Mouse (Mus musculus) CH12.LX (cell line): ENCODE data around the gene Trim5. TPM values are rescaled to one million over a fixed set of nuclear protein-coding genes. Genes with fewer than 3 reads are reported as not detected.
"Not testable (repeated sequence)": the region's sequence is repeated elsewhere in the genome, so short reads cannot be mapped to it uniquely, and the experiment has no call there.

Experiments
- DNase-seq: peaks from one replicate; pipeline ENCODE4 v3.0.0-alpha.2; 2013; ENCODE audit errors: extremely low read depth
- H3K27ac ChIP-seq: 2 replicates; pipeline ENCODE4 v1.5.1; 2012; ENCODE audit warnings: low read depth, mild to moderate bottlenecking, control low read depth, moderate library complexity; ENCODE audit not compliant: insufficient read depth
- H3K27me3 ChIP-seq: replicated peaks from 2 replicates; pipeline ENCODE3; 2012; ENCODE audit warnings: inconsistent platforms
- H3K36me3 ChIP-seq, 2 experiments: replicated peaks in 1 of 2; 2 replicates each; pipeline versions ENCODE3 to v1.6.1; 2012; ENCODE audit warnings: inconsistent platforms in 1 of 2, low read length in 1 of 2, mild to moderate bottlenecking in 1 of 2, mixed read lengths in 1 of 2, moderate library complexity in 1 of 2; ENCODE audit not compliant: control insufficient read depth in 1 of 2, insufficient read depth in 1 of 2
- H3K4me1 ChIP-seq, 2 experiments: 2 replicates each; pipeline ENCODE4 v1.6.1; 2012; ENCODE audit warnings: inconsistent platforms in 1 of 2, moderate library complexity in 1 of 2; ENCODE audit not compliant: insufficient read depth in 2 of 2, control insufficient read depth in 1 of 2
- H3K4me2 ChIP-seq: 2 replicates; pipeline ENCODE4 v1.6.1; 2012; ENCODE audit warnings: low read depth, mild to moderate bottlenecking, control low read depth; ENCODE audit not compliant: poor library complexity, insufficient read depth, severe bottlenecking
- H3K4me3 ChIP-seq, 3 experiments: fragments of 150-350 bp in 1 of 3; sonication (generic) in 1 of 3; replicated peaks in 1 of 3; 2 replicates each; pipeline versions ENCODE3 to v1.5.1; 2011 to 2012; ENCODE audit warnings: low read depth in 2 of 3, low read length in 2 of 3, mild to moderate bottlenecking in 2 of 3, moderate library complexity in 2 of 3, control low read depth in 1 of 3, improper control_type of control experiment in 1 of 3, inconsistent platforms in 1 of 3, mixed read lengths in 1 of 3; ENCODE audit not compliant: poor library complexity in 1 of 3
- H3K79me2 ChIP-seq: replicated peaks from 2 replicates; pipeline ENCODE4 v1.6.1; 2012; ENCODE audit warnings: mild to moderate bottlenecking, moderate library complexity; ENCODE audit not compliant: control insufficient read depth, poor library complexity, insufficient read depth, severe bottlenecking; ENCODE audit errors: extremely low read depth
- H3K9ac ChIP-seq: 2 replicates; pipeline ENCODE4 v1.6.1; 2012; ENCODE audit warnings: low read depth, mild to moderate bottlenecking, control low read depth, moderate library complexity; ENCODE audit not compliant: insufficient read depth
- H3K9me3 ChIP-seq: replicated peaks from 2 replicates; pipeline ENCODE3; 2012; ENCODE audit warnings: low read length, inconsistent platforms, mixed read lengths
- CTCF ChIP-seq, 2 experiments: IDR thresholded peaks in 1 of 2; conservative IDR thresholded peaks in 1 of 2; 2 replicates each; pipeline ENCODE4 v1.5.1; 2011 to 2012; ENCODE audit warnings: low read depth in 2 of 2, low read length in 2 of 2, improper control_type of control experiment in 1 of 2, inconsistent platforms in 1 of 2, mild to moderate bottlenecking in 1 of 2, moderate library complexity in 1 of 2
- dilution Hi-C: fragments of 300-500 bp; cut with MboI; formaldehyde crosslinking; loops from 2 replicates; pipeline ENCODE4 v1.14.3; 2020; ENCODE audit warnings: low sequenced_read_pairs; ENCODE audit not compliant: extremely low pct_unique_long_range_greater_than_20kb, extremely low pct_ligation_motif_present
- in situ Hi-C: fragments of 300-500 bp; cut with MboI; formaldehyde crosslinking; loops from 3 replicates; pipeline ENCODE4 v1.14.3; 2019; ENCODE audit warnings: low sequenced_read_pairs, low pct_ligation_motif_present, low pct_unique_long_range_greater_than_20kb, mixed read lengths
- polyA plus RNA-seq: library from polyadenylated mRNA; unstranded; fragments of >175 nt; gene quantifications from 2 replicates; pipeline ENCODE4 v1.2.1, GENCODE M21; 2012; ENCODE audit warnings: low read depth; ENCODE audit not compliant: insufficient read length
- total RNA-seq, 2 experiments: library from RNA; depleted of rRNA; stranded (reverse); fragments of 300-350 nt in 1 of 2; fragments of >200 nt in 1 of 2; gene quantifications; 2 replicates each; pipeline ENCODE4 v1.2.3; 2012 to 2014

Trim5 gene
- total and polyA plus RNA-seq, 3 experiments = 4.5 to 7.8 (median 6.5) TPM

- Histone ChIP-seq H3K79me2 (no peaks in the 10 kb centered on the region), H3K4me2 (no peak overlapping the region), H3K36me3 (no peaks in the 10 kb centered on the region), H3K4me3 (no peak overlapping the region), H3K27me3 (no peaks in the 10 kb centered on the region), H3K4me1 (peaks cover 20 to 53% of the 10 kb centered on the region in 2 experiments), H3K9ac (no peak overlapping the region), H3K27ac (no peak overlapping the region), H3K9me3 (no peaks in the 10 kb centered on the region)
- no peak for DNase-seq
- no peak for TF ChIP-seq CTCF (conservative IDR thresholded peaks at IDR 0.05 in 1 of 2, IDR thresholded peaks at IDR 0.05 in 1 of 2; ENCODE audit: low read depth in 2 of 2, low read length in 2 of 2)
- dilution Hi-C loops (no loop called here), in situ Hi-C loops (no loop called here)
Measured at GRCm38 (mm10) chr7:104290641-104291040, 2.7 kb upstream of the Trim5 start.

GRCm38 (mm10) chr7:104279361-104279760 lies 8.5 kb downstream of the Trim5 start:
- dilution Hi-C loops, H3K9ac ChIP-seq, H3K4me3 ChIP-seq, H3K9me3 ChIP-seq, H3K4me2 ChIP-seq, H3K4me1 ChIP-seq, H3K27ac ChIP-seq, in situ Hi-C loops, DNase-seq, H3K27me3 ChIP-seq, H3K79me2 ChIP-seq: not testable (repeated sequence)
- peaks cover 13 to 22% of the 10 kb centered on the region in 2 experiments for H3K36me3 ChIP-seq

- in situ Hi-C loops, H3K4me1 ChIP-seq, H3K27me3 ChIP-seq, H3K4me3 ChIP-seq, H3K79me2 ChIP-seq, H3K4me2 ChIP-seq, H3K9me3 ChIP-seq, H3K27ac ChIP-seq, H3K9ac ChIP-seq, dilution Hi-C loops, DNase-seq, H3K36me3 ChIP-seq: not testable (repeated sequence)
Measured at GRCm38 (mm10) chr7:104265335-104265734, 22.6 kb downstream of the Trim5 start.

- in situ Hi-C loops, H3K27me3 ChIP-seq, dilution Hi-C loops: not testable (repeated sequence)
Measured at GRCm38 (mm10) chr7:104260380-104260779, 27.5 kb downstream of the Trim5 start.

More at GRCm38 (mm10) chr7:104260380-104260779, 27.5 kb downstream of the Trim5 start:
- not testable (repeated sequence) for H3K9me3 ChIP-seq, DNase-seq, H3K4me2 ChIP-seq, H3K9ac ChIP-seq, H3K4me1 ChIP-seq, H3K27ac ChIP-seq, H3K36me3 ChIP-seq, H3K79me2 ChIP-seq, H3K4me3 ChIP-seq
